Comparison of ENCODE assay signal across 7 mouse cellular contexts in genomic region chr7:120830431-120831381, GRCm38 (mm10). TPM values are rescaled to one million over a fixed set of nuclear protein-coding genes. Genes with fewer than 3 reads are reported as not detected.
DNase-seq lines count a peak whose midpoint lies in the region; ATAC-seq and TF ChIP-seq lines count a peak whose summit lies in the region.

No protein-coding gene starts in this region.

- peak overlapping the region; percentile 74 for H3K4me3 ChIP-seq in gastrocnemius, adult 2 months
- peak overlapping the region; percentile 44 for H3K4me3 ChIP-seq in hindbrain, postnatal 0 days (ENCODE audit: low read length)
- H3K4me3 ChIP-seq in limb, embryonic 12.5 days (replicated peaks) = peak overlapping the region; percentile 59
- H3K4me3 ChIP-seq in midbrain, embryonic 12.5 days = peak overlapping the region; percentile 55
- H3K4me3 ChIP-seq in spleen, adult 2 months (ENCODE audit: extremely low read depth, insufficient read depth, insufficient read length) = peak overlapping the region; percentile 71

- no peaks in the 10 kb centered on the region for H3K9me3 ChIP-seq in hindbrain, postnatal 0 days (ENCODE audit: low read length)
- no peaks in the 10 kb centered on the region for H3K9me3 ChIP-seq in limb, embryonic 12.5 days
- H3K9me3 ChIP-seq in midbrain, embryonic 12.5 days = no peaks in the 10 kb centered on the region

- peak; percentile 89 for DNase-seq in ZHBTc4 (ENCODE audit: low read depth, low spot score)
- peak; percentile 78 to 80 for DNase-seq in cerebellum, postnatal 14 days
- peak; percentile 79 for DNase-seq in gastrocnemius, adult 2 months
- DNase-seq in hindbrain, postnatal 0 days (ENCODE audit: low spot score) = peak; percentile 56
- DNase-seq in spleen, adult 2 months (ENCODE audit: low read depth in 1 of 2, low spot score in 2 of 2) = peak in 1 of 2 experiments; percentile 68

- intact Hi-C loops in gastrocnemius, adult 2 months (cut with DNase I) = loop anchor here (10.0 kb wide), 1 partner anchor 284 kb away; no protein-coding TSS in a partner anchor

- peak overlapping the region; percentile 51 for H3K9ac ChIP-seq in hindbrain, postnatal 0 days (replicated peaks; ENCODE audit: low read length)
- peak overlapping the region; percentile 54 for H3K9ac ChIP-seq in limb, embryonic 12.5 days (replicated peaks)
- H3K9ac ChIP-seq in midbrain, embryonic 12.5 days (replicated peaks) = peak overlapping the region; percentile 55

- peak overlapping the region; percentile 77 for H3K4me2 ChIP-seq in hindbrain, postnatal 0 days (ENCODE audit: low read depth, low read length)
- H3K4me2 ChIP-seq in limb, embryonic 12.5 days = peak overlapping the region; percentile 92
- peak overlapping the region; percentile 91 for H3K4me2 ChIP-seq in midbrain, embryonic 12.5 days (replicated peaks)

- peak overlapping the region; percentile 95 for H3K27ac ChIP-seq in gastrocnemius, adult 2 months
- H3K27ac ChIP-seq in hindbrain, postnatal 0 days = peak overlapping the region; percentile 65
- peak overlapping the region; percentile 35; the same call in 1 of the 2 replicates for H3K27ac ChIP-seq in limb, embryonic 12.5 days
- no peak overlapping the region; the same call in 1 of the 2 replicates for H3K27ac ChIP-seq in midbrain, embryonic 12.5 days (replicated peaks)
- peak overlapping the region; percentile 30 for H3K27ac ChIP-seq in spleen, adult 2 months (ENCODE audit: insufficient read depth, low read length)

- H3K36me3 ChIP-seq in hindbrain, postnatal 0 days (ENCODE audit: insufficient read depth, low read length) = no peaks in the 10 kb centered on the region
- no peaks in the 10 kb centered on the region for H3K36me3 ChIP-seq in limb, embryonic 12.5 days
- no peaks in the 10 kb centered on the region for H3K36me3 ChIP-seq in midbrain, embryonic 12.5 days
- no peaks in the 10 kb centered on the region for H3K36me3 ChIP-seq in spleen, adult 2 months (ENCODE audit: control insufficient read depth, insufficient read depth, low read length)

- TF ChIP-seq CTCF in gastrocnemius, adult 2 months (IDR thresholded peaks at IDR 0.05) = no peak
- no peak for TF ChIP-seq CTCF in hindbrain, postnatal 0 days (IDR thresholded peaks at IDR 0.05; ENCODE audit: low read depth)
- TF ChIP-seq CTCF in spleen, adult 2 months (IDR thresholded peaks at IDR 0.05; ENCODE audit: extremely low read depth, insufficient read depth, insufficient read length, insufficient replicate concordance) = no peak

- TF ChIP-seq POLR2A in spleen, adult 2 months (IDR thresholded peaks at IDR 0.05; ENCODE audit: low read depth, low read length) = no peak

- 0 out of 2 replicates have a peak, but pooled peaks cover 4% of the 10 kb centered on the region for H3K4me1 ChIP-seq in hindbrain, postnatal 0 days (ENCODE audit: insufficient read depth, low read length)
- H3K4me1 ChIP-seq in limb, embryonic 12.5 days (replicated peaks) = peaks cover 9% of the 10 kb centered on the region; the same call in 1 of the 2 replicates
- peaks cover 12% of the 10 kb centered on the region; the same call in 1 of the 2 replicates for H3K4me1 ChIP-seq in midbrain, embryonic 12.5 days
- peaks cover 3% of the 10 kb centered on the region; the same call in 1 of the 2 replicates for H3K4me1 ChIP-seq in spleen, adult 2 months (ENCODE audit: control insufficient read depth, insufficient read depth, insufficient read length)

- H3K27me3 ChIP-seq in hindbrain, postnatal 0 days (ENCODE audit: insufficient read depth, low read length) = no peaks in the 10 kb centered on the region
- peaks cover 35% of the 10 kb centered on the region for H3K27me3 ChIP-seq in limb, embryonic 12.5 days
- peaks cover 55% of the 10 kb centered on the region for H3K27me3 ChIP-seq in midbrain, embryonic 12.5 days
- H3K27me3 ChIP-seq in spleen, adult 2 months (ENCODE audit: control insufficient read depth, insufficient read depth, low read length) = no peaks in the 10 kb centered on the region

- peak; percentile 41; the same call in 1 of the 2 replicates for ATAC-seq in hindbrain, postnatal 0 days
- peak; percentile 16; the same call in 1 of the 2 replicates for ATAC-seq in limb, embryonic 12.5 days (ENCODE audit: insufficient number of reproducible peaks, insufficient read depth, low FRiP score, low TSS enrichment, low read depth)
- no peak for ATAC-seq in midbrain, embryonic 12.5 days (ENCODE audit: low FRiP score, low read depth)

- WGBS in hindbrain, postnatal 0 days = 2% methylated on average over 45 of the region's 46 CpGs
- 1% methylated on average over 46 of the region's 46 CpGs for WGBS in limb, embryonic 12.5 days
- WGBS in midbrain, embryonic 12.5 days = 2% methylated on average over 46 of the region's 46 CpGs
- WGBS in spleen, adult 2 months = under 1% methylated on average over 46 of the region's 46 CpGs

RNA-seq across cellular contexts. Expression of gene Eef2k, which starts 11.9 kb away (rescaled TPM):
- 10 to 100 TPM; 53.1 to 88.8 TPM for total RNA-seq in gastrocnemius, adult 2 months (2021)
- total RNA-seq in hindbrain, postnatal 0 days (2014; rRNA removed) = 30.7 and 44.6 TPM in 2 replicates
- 31.5 and 32.1 TPM in 2 replicates for polyA plus RNA-seq in hindbrain, postnatal 0 days (2015; fragmentation: Nextera tagmentation; extraction: Ambion mirVana)
- polyA plus RNA-seq in limb, embryonic 12.5 days (2016; fragmentation: Nextera tagmentation; extraction: Ambion mirVana) = 31.5 and 31.8 TPM in 2 replicates
- 27.9 and 29.6 TPM in 2 replicates for polyA plus RNA-seq in midbrain, embryonic 12.5 days (2016; fragmentation: Nextera tagmentation; extraction: Ambion mirVana)
- 15.8 and 18.4 TPM in 2 replicates for polyA plus RNA-seq in spleen, adult 2 months (2012; rRNA removed)

RNA-seq across cellular contexts. Expression of gene Gm5737, which starts 18.5 kb away (rescaled TPM):
- total RNA-seq in gastrocnemius, adult 2 months (2021) = under 1 TPM; 0.31 to 0.42 TPM
- 0.58 TPM in 1 of 2 replicates, not detected in the other for total RNA-seq in hindbrain, postnatal 0 days (2014; rRNA removed)
- polyA plus RNA-seq in hindbrain, postnatal 0 days (2015; fragmentation: Nextera tagmentation; extraction: Ambion mirVana) = 0.11 and 0.14 TPM in 2 replicates
- not detected in 2 replicates for polyA plus RNA-seq in limb, embryonic 12.5 days (2016; fragmentation: Nextera tagmentation; extraction: Ambion mirVana)
- polyA plus RNA-seq in midbrain, embryonic 12.5 days (2016; fragmentation: Nextera tagmentation; extraction: Ambion mirVana) = not detected in 2 replicates
- polyA plus RNA-seq in spleen, adult 2 months (2012; rRNA removed) = not detected in 2 replicates
